Mouse (Mus musculus) macrophage (primary cell): ENCODE measurements around the gene BC005561. TPM values are rescaled to one million over a fixed set of nuclear protein-coding genes. Genes with fewer than 3 reads are reported as not detected.

Experiments
- H3K27ac ChIP-seq: fragments of 350-480 bp; formaldehyde crosslinking; 2 replicates; pipeline ENCODE4 v1.9.0; 2021
- H3K36me3 ChIP-seq: fragments of 350-480 bp; formaldehyde crosslinking; 2 replicates; pipeline ENCODE4 v1.9.0; 2021; ENCODE audit errors: inconsistent target
- H3K4me3 ChIP-seq: fragments of 350-480 bp; formaldehyde crosslinking; 2 replicates; pipeline ENCODE4 v1.9.0; 2021; ENCODE audit errors: inconsistent target
- H3K79me2 ChIP-seq: fragments of 350-480 bp; formaldehyde crosslinking; 2 replicates; pipeline ENCODE4 v1.9.0; 2021; ENCODE audit errors: inconsistent target
- WGBS: methylation state at CpG from one replicate; pipeline ENCODE4 v1.1.7; 2026; ENCODE audit warnings: inconsistent platforms; ENCODE audit not compliant: missing documents; 5-methylcytosine and 5-hydroxymethylcytosine counted together
- polyA plus RNA-seq: library from polyadenylated mRNA; stranded (reverse); fragments of 250-400 nt; gene quantifications from 3 replicates; pipeline ENCODE4 v1.2.4, GENCODE M21; 2018; ENCODE audit warnings: inconsistent platforms
- total RNA-seq, 78 experiments: library from RNA; depleted of rRNA; stranded (reverse); fragments of 250-400 nt; gene quantifications; 1 replicate in 9 of 78; 2 replicates in 24 of 78; 3 replicates in 43 of 78; 4 replicates in 2 of 78; pipeline ENCODE4 v1.2.4; 2018; ENCODE audit warnings: inconsistent platforms in 56 of 78

The BC005561 gene
- 10 to 100 TPM; 19.4 to 62.2 (median 33.7) TPM for total RNA-seq (2018; cell fraction: chromatin; rRNA removed)
- 1 to 10 TPM; 1.1 to 4.1 (median 2.0) TPM for total RNA-seq (2018; cell fraction: cytosol; rRNA removed)
- 10 to 100 TPM in 22 of 26 experiments, 1 to 10 TPM in 4; 7.4 to 32.6 (median 16.5) TPM for total RNA-seq (2018; cell fraction: nucleus; rRNA removed)
- polyA plus RNA-seq, result 2.0 to 3.0 TPM (median 2.1 TPM) in 3 replicates

- peaks cover 5% of the 10 kb centered on the region; the same call in 1 of the 2 replicates for H3K36me3 ChIP-seq
- WGBS, result under 1% methylated on average over 69 of the region's 83 CpGs
- H3K4me3 ChIP-seq, result peak within 1 kb of the TSS; percentile 79
- peaks cover 25% of the 10 kb centered on the region; the same call in 1 of the 2 replicates for H3K79me2 ChIP-seq
- H3K27ac ChIP-seq, result no peak within 1 kb of the TSS
Observed at GRCm38 (mm10) chr5:104508195-104508891, at the start of gene BC005561. BC005561 (plus strand) TSS chr5:104508352.

- H3K27ac ChIP-seq, result no peak within 1 kb of the TSS
- H3K79me2 ChIP-seq, result peaks cover 29% of the 10 kb centered on the region
- peak within 1 kb of the TSS; percentile 35 for H3K4me3 ChIP-seq
- H3K36me3 ChIP-seq, result no peaks in the 10 kb centered on the region
- WGBS, result 15% methylated on average over 43 of the region's 46 CpGs
Observed at GRCm38 (mm10) chr5:104458832-104459705, 49.1 kb upstream of the BC005561 start, which contains the start of gene Pkd2. Pkd2 (plus strand) TSS chr5:104459450.

GRCm38 (mm10) chr5:104459706-104460455, 48.3 kb upstream of the BC005561 start:
- WGBS, result 1% methylated on average over 76 of the region's 82 CpGs
- Histone ChIP-seq H3K79me2 (peaks cover 34% of the 10 kb centered on the region), H3K36me3 (no peaks in the 10 kb centered on the region), H3K4me3 (peak overlapping the region; percentile 35), H3K27ac (no peak overlapping the region)

- peaks cover 34% of the 10 kb centered on the region for H3K79me2 ChIP-seq
- peak overlapping the region; percentile 35 for H3K4me3 ChIP-seq
- H3K27ac ChIP-seq, result no peak overlapping the region
- H3K36me3 ChIP-seq, result no peaks in the 10 kb centered on the region
- 23% methylated on average over 3 of the region's 3 CpGs for WGBS
Observed at GRCm38 (mm10) chr5:104460456-104460838, 47.7 kb upstream of the BC005561 start.

- Histone ChIP-seq H3K27ac (no peak overlapping the region), H3K4me3 (no peak overlapping the region), H3K79me2 (peaks cover 34% of the 10 kb centered on the region), H3K36me3 (no peaks in the 10 kb centered on the region)
- WGBS, result 95% methylated on average over 6 of the region's 7 CpGs
Observed at GRCm38 (mm10) chr5:104460856-104461255, 47.3 kb upstream of the BC005561 start.

GRCm38 (mm10) chr5:104465279-104465678, 42.9 kb upstream of the BC005561 start:
- H3K4me3 ChIP-seq, result no peak overlapping the region
- WGBS, result 92% methylated on average over 8 of the region's 8 CpGs
- H3K79me2 ChIP-seq, result peaks cover 34% of the 10 kb centered on the region
- no peak overlapping the region for H3K27ac ChIP-seq
- peaks cover 19% of the 10 kb centered on the region; the same call in 1 of the 2 replicates for H3K36me3 ChIP-seq

- peaks cover 19% of the 10 kb centered on the region; the same call in 1 of the 2 replicates for H3K36me3 ChIP-seq
- 97% methylated on average over 12 of the region's 12 CpGs for WGBS
Observed at GRCm38 (mm10) chr5:104465731-104466130, 42.4 kb upstream of the BC005561 start.

GRCm38 (mm10) chr5:104466816-104467215, 41.3 kb upstream of the BC005561 start:
- Histone ChIP-seq H3K27ac (no peak overlapping the region), H3K4me3 (no peak overlapping the region), H3K79me2 (peaks cover 23% of the 10 kb centered on the region), H3K36me3 (peaks cover 23% of the 10 kb centered on the region; the same call in 1 of the 2 replicates)
- 94% methylated on average over 16 of the region's 16 CpGs for WGBS

More at GRCm38 (mm10) chr5:104465731-104466130, 42.4 kb upstream of the BC005561 start:
- Histone ChIP-seq H3K79me2 (peaks cover 34% of the 10 kb centered on the region), H3K27ac (no peak overlapping the region), H3K4me3 (no peak overlapping the region)

GRCm38 (mm10) chr5:104468586-104468985, 39.6 kb upstream of the BC005561 start:
- peaks cover 7% of the 10 kb centered on the region; the same call in 1 of the 2 replicates for H3K79me2 ChIP-seq
- WGBS, result 94% methylated on average over 5 of the region's 5 CpGs
- H3K4me3 ChIP-seq, result no peak overlapping the region
- H3K36me3 ChIP-seq, result peaks cover 34% of the 10 kb centered on the region
- H3K27ac ChIP-seq, result no peak overlapping the region

- WGBS, result 99% methylated on average over 5 of the region's 5 CpGs
- peaks cover 34% of the 10 kb centered on the region for H3K36me3 ChIP-seq
- no peak overlapping the region for H3K4me3 ChIP-seq
- H3K79me2 ChIP-seq, result no peaks in the 10 kb centered on the region
- no peak overlapping the region for H3K27ac ChIP-seq
Observed at GRCm38 (mm10) chr5:104470981-104471391, 37.2 kb upstream of the BC005561 start.

- no peak overlapping the region for H3K4me3 ChIP-seq
- 96% methylated on average over 8 of the region's 8 CpGs for WGBS
- H3K27ac ChIP-seq, result no peak overlapping the region
- no peaks in the 10 kb centered on the region for H3K79me2 ChIP-seq
- peaks cover 25% of the 10 kb centered on the region for H3K36me3 ChIP-seq
Observed at GRCm38 (mm10) chr5:104472371-104472770, 35.8 kb upstream of the BC005561 start.

GRCm38 (mm10) chr5:104480367-104480766, 27.8 kb upstream of the BC005561 start:
- H3K36me3 ChIP-seq, result peaks cover 44% of the 10 kb centered on the region
- WGBS, result 100% methylated on average over 7 of the region's 7 CpGs
- H3K79me2 ChIP-seq, result no peaks in the 10 kb centered on the region
- no peak overlapping the region for H3K4me3 ChIP-seq
- no peak overlapping the region for H3K27ac ChIP-seq

- H3K27ac ChIP-seq, result no peak overlapping the region
- no peaks in the 10 kb centered on the region for H3K79me2 ChIP-seq
Observed at GRCm38 (mm10) chr5:104482856-104483255, 25.3 kb upstream of the BC005561 start.

GRCm38 (mm10) chr5:104491561-104491960, 16.6 kb upstream of the BC005561 start:
- Histone ChIP-seq H3K79me2 (no peaks in the 10 kb centered on the region), H3K36me3 (peaks cover 36% of the 10 kb centered on the region), H3K27ac (no peak overlapping the region), H3K4me3 (no peak overlapping the region)
- 83% methylated on average over 5 of the region's 5 CpGs for WGBS

More at GRCm38 (mm10) chr5:104482856-104483255, 25.3 kb upstream of the BC005561 start:
- Histone ChIP-seq H3K36me3 (peaks cover 48% of the 10 kb centered on the region), H3K4me3 (no peak overlapping the region)
- 91% methylated on average over 8 of the region's 8 CpGs for WGBS
